Mouse (Mus musculus): ENCODE data around the gene Gm8453. TPM values are rescaled to one million over a fixed set of nuclear protein-coding genes. Genes with fewer than 3 reads are reported as not detected.
"Not testable (repeated sequence)": the region's sequence is repeated elsewhere in the genome, so short reads cannot be mapped to it uniquely, and the experiment has no call there.

Gene Gm8453
- not detected for total RNA-seq (2021)
- long read RNA-seq, result 0 reads

GRCm38 (mm10) chr7:22229384-22229783 lies at the start of gene Gm8453:
Gene Gm8453, minus strand, starts transcription at chr7:22229484.
- not testable (repeated sequence) for DNase-seq (ENCODE audit: low spot score in 2 of 2)

DNA sequence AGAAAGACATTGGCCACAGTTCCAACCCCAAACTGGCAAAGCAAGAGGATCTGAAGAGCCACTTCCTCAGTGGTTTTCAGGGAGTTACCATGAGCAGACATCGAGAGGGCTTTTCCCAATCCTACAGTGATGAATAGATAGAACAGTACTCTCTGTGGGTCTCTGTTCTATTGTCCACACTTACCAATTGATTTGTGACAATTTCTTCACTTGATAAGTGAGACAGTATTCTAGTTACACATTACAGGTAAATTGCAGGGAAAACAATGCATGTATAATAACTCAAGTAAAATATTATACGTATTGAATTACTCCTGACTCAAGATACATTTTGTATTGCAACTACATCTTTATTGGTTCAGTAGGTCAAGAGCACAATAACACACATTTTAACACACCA lies 28.1 kb downstream of the Gm8453 start, which contains the start of gene Gm8653:
Gene Gm8653, minus strand, starts transcription at position 101 of the 400 bp plus-strand sequence.
- DNase-seq (ENCODE audit: low spot score in 2 of 2), result not testable (repeated sequence)

- DNase-seq (ENCODE audit: low spot score in 2 of 2), result not testable (repeated sequence)
These were observed 40.2 kb downstream of the Gm8453 start, which contains the start of gene Vmn1r143 for GRCm38 (mm10) chr7:22189077-22189476. Gene Vmn1r143, plus strand, starts transcription at chr7:22189377.

Other genes with a start within 250 kb of the Gm8453 start
- gene Vmn1r137, start 234.9 kb downstream of the Gm8453 start, total RNA-seq (2021), result not detected
- gene Vmn1r138, start 200.6 kb downstream of the Gm8453 start, total RNA-seq (2021), result not detected
- not detected for gene Gm6176, start 173.2 kb downstream of the Gm8453 start, total RNA-seq (2021)
- gene Vmn1r139, start 160.4 kb downstream of the Gm8453 start, total RNA-seq (2021), result not detected
- not detected for gene Gm16451, start 111.2 kb downstream of the Gm8453 start, total RNA-seq (2021)
- not detected for gene Gm10666, start 94.7 kb downstream of the Gm8453 start, total RNA-seq (2021)
- not detected for gene Vmn1r142, start 65.4 kb downstream of the Gm8453 start, total RNA-seq (2021)
- gene Vmn1r143, start 40.1 kb downstream of the Gm8453 start, total RNA-seq (2021), result not detected
- gene Gm8653, start 28.2 kb downstream of the Gm8453 start, total RNA-seq (2021), result not detected
- not detected for gene Gm4187, start 100.2 kb upstream of the Gm8453 start, total RNA-seq (2021)
- not detected for gene Gm8660, start 141.6 kb upstream of the Gm8453 start, total RNA-seq (2021)
- not detected for gene Vmn1r148, start 184.1 kb upstream of the Gm8453 start, total RNA-seq (2021)
- not detected for gene Vmn1r149, start 208.7 kb upstream of the Gm8453 start, total RNA-seq (2021)
- gene Gm10665, start 234.6 kb upstream of the Gm8453 start, total RNA-seq (2021), result not detected

Data from layer of hippocampus, postnatal 10 days (tissue).